Mouse (Mus musculus) bone marrow macrophage, adult 2 months (primary cell): ENCODE measurements around the gene Plaur.

Experiments
- CTCF ChIP-seq: IDR thresholded peaks from 2 replicates; pipeline ENCODE4 v1.5.1; 2012; ENCODE audit warnings: low read depth, mild to moderate bottlenecking, low read length, moderate library complexity
- POLR2A ChIP-seq: IDR thresholded peaks from 2 replicates; pipeline ENCODE4 v1.6.1; 2012; ENCODE audit warnings: mild to moderate bottlenecking, low read depth, low read length, borderline replicate concordance

GRCm38 (mm10) chr7:24470356-24470755 is 8.1 kb downstream of the Plaur start:
- TF ChIP-seq POLR2A (no peak), CTCF (no peak)
